Mouse (Mus musculus) lung, embryonic 16.5 days (tissue): ENCODE data around the gene Pcgf2. TPM values are rescaled to one million over a fixed set of nuclear protein-coding genes. Genes with fewer than 3 reads are reported as not detected.

Source experiments
- ATAC-seq: fragments of 200-750 bp; cut with Nextera tagmentation; 2 replicates; pipeline ENCODE4 v1.8.0; 2017; ENCODE audit warnings: low read depth, mild to moderate bottlenecking, moderate library complexity
- H3K27ac ChIP-seq: fragments of 300-500 bp; sonication (generic); 2 replicates; pipeline ENCODE4 v1.5.1; 2014; ENCODE audit warnings: mild to moderate bottlenecking, control low read depth, low read length
- H3K27me3 ChIP-seq: fragments of 300-500 bp; sonication (generic); 2 replicates; pipeline ENCODE4 v1.6.1; 2014; ENCODE audit warnings: low read depth, low read length, mixed read lengths; ENCODE audit not compliant: control insufficient read depth, insufficient read depth
- H3K36me3 ChIP-seq: fragments of 300-500 bp; sonication (generic); 2 replicates; pipeline ENCODE4 v1.6.1; 2014; ENCODE audit warnings: low read length; ENCODE audit not compliant: control insufficient read depth, insufficient read depth
- H3K4me1 ChIP-seq: fragments of 300-500 bp; sonication (generic); replicated peaks from 2 replicates; pipeline ENCODE4 v1.6.1; 2014; ENCODE audit warnings: low read length, mixed read lengths; ENCODE audit not compliant: control insufficient read depth, insufficient read depth
- H3K4me2 ChIP-seq: fragments of 300-500 bp; sonication (generic); 2 replicates; pipeline ENCODE4 v1.6.1; 2014; ENCODE audit warnings: low read depth, low read length, control low read depth
- H3K4me3 ChIP-seq: fragments of 300-500 bp; sonication (generic); 2 replicates; pipeline ENCODE4 v1.5.1; 2014; ENCODE audit warnings: mild to moderate bottlenecking, low read length, control low read depth
- H3K9ac ChIP-seq: fragments of 300-500 bp; sonication (generic); 2 replicates; pipeline ENCODE4 v1.6.1; 2014; ENCODE audit warnings: low read length, control low read depth
- H3K9me3 ChIP-seq: fragments of 300-500 bp; sonication (generic); 2 replicates; pipeline ENCODE4 v1.6.1; 2016; ENCODE audit warnings: low read length; ENCODE audit not compliant: control insufficient read depth
- WGBS: fragments of 180-500 bp; shearing (Covaris S2); extraction: QIAGEN DNeasy Blood & Tissue Kit; methylation state at CpG from one replicate; pipeline ENCODE4 v1.1.7; 2014; 5-methylcytosine and 5-hydroxymethylcytosine counted together
- polyA plus RNA-seq: library from polyadenylated mRNA; unstranded; fragments of >200 nt; fragmentation: Nextera tagmentation; extraction: Ambion mirVana; gene quantifications from 2 replicates; pipeline ENCODE4 v1.2.1, GENCODE M21; 2015

Gene Pcgf2
- 16.2 and 16.5 TPM in 2 replicates for polyA plus RNA-seq

DNA sequence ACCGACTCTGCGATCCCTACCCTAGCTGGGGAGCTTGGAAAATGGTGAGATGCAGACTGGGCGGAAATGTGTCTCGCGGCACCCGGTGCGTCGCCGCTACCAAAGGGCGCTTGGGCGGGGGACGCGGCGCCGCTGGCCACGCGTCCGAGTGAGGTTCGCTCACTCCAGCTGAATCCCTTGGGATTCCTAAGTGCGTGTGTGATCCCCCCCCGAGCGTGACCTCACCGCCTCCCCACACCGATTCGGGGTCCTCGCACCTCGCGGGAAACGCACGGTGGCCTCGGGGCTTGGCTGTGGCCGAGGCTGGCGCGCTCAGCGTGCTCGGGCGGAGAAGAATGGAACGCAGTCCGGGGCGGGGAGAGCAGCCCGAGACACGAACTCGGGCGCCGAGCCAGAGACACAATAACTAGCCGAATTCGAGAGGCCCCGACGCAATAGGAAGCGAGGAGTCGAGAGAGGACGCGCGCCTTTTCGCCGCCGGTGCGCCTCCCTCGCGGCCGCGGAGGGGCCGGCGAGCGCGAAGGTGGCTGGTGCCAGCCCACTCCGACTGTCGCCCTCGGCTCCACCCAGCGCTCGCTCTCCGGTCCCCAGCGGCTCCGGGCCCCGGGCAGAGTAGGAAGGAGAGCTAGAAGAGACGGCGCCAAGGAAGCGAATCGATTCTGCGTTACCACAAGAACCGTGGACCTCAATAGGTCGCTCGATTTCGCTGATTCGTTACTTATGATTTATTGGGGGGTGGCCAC is at the start of gene Pcgf2:
Gene Pcgf2 (minus strand): TSS at position 495 of the 743 bp plus-strand sequence.
- no peaks in the 10 kb centered on the region for H3K9me3 ChIP-seq
- peak within 1 kb of the TSS; percentile 66 for H3K4me3 ChIP-seq
- H3K27me3 ChIP-seq: no peaks in the 10 kb centered on the region
- peaks cover 53% of the 10 kb centered on the region for H3K4me1 ChIP-seq
- H3K36me3 ChIP-seq: no peaks in the 10 kb centered on the region
- H3K9ac ChIP-seq: peak within 1 kb of the TSS; percentile 88
- H3K27ac ChIP-seq: peak within 1 kb of the TSS; percentile 100
- H3K4me2 ChIP-seq: peak within 1 kb of the TSS; percentile 90
- peak; percentile 32 for ATAC-seq
- WGBS: under 1% methylated on average over 85 of the region's 85 CpGs

DNA sequence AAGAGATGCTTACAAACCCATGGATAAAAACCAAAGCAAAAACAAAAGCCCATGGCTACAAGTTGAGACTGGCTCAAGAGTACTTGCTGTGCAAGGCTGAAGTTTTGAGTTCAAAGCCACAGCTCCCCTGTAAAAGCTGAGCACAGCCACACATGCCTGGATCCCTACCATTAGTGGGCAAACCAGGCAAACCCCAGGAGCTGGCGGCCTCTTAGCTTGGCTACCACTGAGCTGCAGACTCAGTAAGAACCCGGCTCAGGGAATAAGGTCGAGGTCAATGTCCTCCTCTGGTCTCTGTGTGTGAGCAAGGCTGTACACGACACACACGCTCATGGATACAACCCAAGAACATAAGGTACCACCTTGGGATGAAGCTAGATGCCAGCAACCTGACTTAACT is 48.2 kb upstream of the Pcgf2 start:
- Histone ChIP-seq H3K4me3 (no peak overlapping the region), H3K27me3 (no peaks in the 10 kb centered on the region), H3K4me2 (no peak overlapping the region), H3K27ac (no peak overlapping the region), H3K9ac (no peak overlapping the region), H3K36me3 (peaks cover 31% of the 10 kb centered on the region), H3K9me3 (no peaks in the 10 kb centered on the region), H3K4me1 (peaks cover 1% of the 10 kb centered on the region)
- WGBS: 80% methylated on average over 5 of the region's 5 CpGs
- no peak for ATAC-seq

DNA sequence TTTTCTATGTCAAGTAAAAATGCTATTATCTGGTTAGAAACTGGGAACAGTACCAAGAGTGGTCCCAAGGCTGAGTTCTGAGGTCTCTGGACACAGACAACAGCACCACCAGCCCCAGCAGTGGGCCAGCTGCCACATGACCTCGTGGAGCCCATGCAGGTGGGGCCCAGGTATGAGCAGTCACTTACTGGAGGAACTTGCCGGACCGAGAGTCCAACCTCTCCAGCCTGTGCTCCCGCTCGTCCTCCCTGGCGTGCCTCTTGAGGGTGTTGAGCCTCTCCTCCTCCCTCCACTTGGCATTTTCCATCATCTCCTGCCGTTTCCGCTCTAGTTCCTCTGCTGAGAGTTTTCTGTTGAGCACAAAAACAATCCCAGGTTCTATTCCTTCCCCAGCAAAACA is 47.5 kb upstream of the Pcgf2 start:
- WGBS: 84% methylated on average over 8 of the region's 8 CpGs
- ATAC-seq: no peak
- H3K36me3 ChIP-seq: peaks cover 27% of the 10 kb centered on the region

DNA sequence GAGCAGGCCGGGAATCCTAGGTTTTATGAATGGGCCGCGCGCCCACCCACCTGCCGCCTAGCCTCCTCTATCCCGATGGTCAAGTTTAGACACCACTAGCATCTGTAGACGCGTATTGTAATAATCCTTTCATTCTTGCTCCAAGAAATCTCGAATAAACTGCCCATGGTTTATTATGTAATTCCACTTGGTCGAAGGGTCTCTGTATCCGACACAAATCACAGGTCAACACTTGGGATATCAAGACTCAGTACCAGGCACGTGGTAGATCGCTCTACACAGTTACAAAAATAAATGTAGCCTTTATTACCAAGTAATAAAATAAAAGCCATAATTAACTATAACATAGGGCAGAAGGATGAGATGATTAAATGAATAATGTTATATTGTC is 45.0 kb upstream of the Pcgf2 start:
- Histone ChIP-seq H3K4me1 (peaks cover 15% of the 10 kb centered on the region), H3K4me2 (peak overlapping the region; percentile 73), H3K27me3 (no peaks in the 10 kb centered on the region), H3K27ac (no peak overlapping the region), H3K4me3 (peak overlapping the region; percentile 86), H3K36me3 (peaks cover 11% of the 10 kb centered on the region), H3K9me3 (no peaks in the 10 kb centered on the region), H3K9ac (no peak overlapping the region)
- ATAC-seq: no peak
- WGBS: 9% methylated on average over 13 of the region's 13 CpGs

More for the DNA sequence above, 47.5 kb upstream of the Pcgf2 start:
- Histone ChIP-seq H3K4me1 (peaks cover 9% of the 10 kb centered on the region), H3K27ac (no peak overlapping the region), H3K4me2 (no peak overlapping the region), H3K9me3 (no peaks in the 10 kb centered on the region), H3K4me3 (no peak overlapping the region), H3K9ac (no peak overlapping the region), H3K27me3 (no peaks in the 10 kb centered on the region)

DNA sequence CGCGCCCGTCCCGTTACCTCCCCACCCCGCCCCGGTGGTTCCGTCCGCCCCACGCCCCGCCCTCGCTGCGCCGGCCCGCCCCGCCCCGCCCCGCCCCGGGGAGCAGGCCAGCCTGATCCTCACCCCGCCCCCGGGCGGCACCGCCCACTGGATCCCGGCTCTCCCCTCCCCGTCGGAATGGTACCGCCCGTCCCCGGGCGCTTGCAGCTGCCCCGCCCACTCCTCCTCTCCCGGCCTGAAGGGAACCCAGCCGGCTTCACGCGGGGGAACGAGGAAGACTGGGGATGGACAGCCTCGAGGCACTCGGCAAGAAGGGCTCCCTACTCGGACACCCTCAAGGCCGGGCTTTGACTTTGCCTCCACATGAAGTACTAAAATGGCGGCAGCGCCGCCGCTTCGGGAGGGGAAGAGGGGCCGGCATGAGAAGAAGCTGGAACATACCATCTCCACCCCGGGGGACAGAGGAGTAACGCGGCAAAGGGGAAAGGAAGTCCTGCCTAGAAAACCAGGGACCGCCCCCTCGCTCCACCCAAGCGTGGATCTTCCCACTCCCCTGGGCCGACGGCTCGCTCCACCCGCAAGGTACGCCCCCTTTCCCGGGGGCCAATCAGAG is 44.5 kb upstream of the Pcgf2 start:
- H3K9ac ChIP-seq: peak overlapping the region; percentile 95
- peak overlapping the region; percentile 73 for H3K4me2 ChIP-seq
- under 1% methylated on average over 32 of the region's 57 CpGs for WGBS
- H3K4me3 ChIP-seq: peak overlapping the region; percentile 86
- H3K36me3 ChIP-seq: peaks cover 8% of the 10 kb centered on the region
- peak overlapping the region; percentile 96 for H3K27ac ChIP-seq
- H3K4me1 ChIP-seq: peaks cover 15% of the 10 kb centered on the region
- ATAC-seq: peak; percentile 97
- H3K9me3 ChIP-seq: no peaks in the 10 kb centered on the region
- H3K27me3 ChIP-seq: no peaks in the 10 kb centered on the region

DNA sequence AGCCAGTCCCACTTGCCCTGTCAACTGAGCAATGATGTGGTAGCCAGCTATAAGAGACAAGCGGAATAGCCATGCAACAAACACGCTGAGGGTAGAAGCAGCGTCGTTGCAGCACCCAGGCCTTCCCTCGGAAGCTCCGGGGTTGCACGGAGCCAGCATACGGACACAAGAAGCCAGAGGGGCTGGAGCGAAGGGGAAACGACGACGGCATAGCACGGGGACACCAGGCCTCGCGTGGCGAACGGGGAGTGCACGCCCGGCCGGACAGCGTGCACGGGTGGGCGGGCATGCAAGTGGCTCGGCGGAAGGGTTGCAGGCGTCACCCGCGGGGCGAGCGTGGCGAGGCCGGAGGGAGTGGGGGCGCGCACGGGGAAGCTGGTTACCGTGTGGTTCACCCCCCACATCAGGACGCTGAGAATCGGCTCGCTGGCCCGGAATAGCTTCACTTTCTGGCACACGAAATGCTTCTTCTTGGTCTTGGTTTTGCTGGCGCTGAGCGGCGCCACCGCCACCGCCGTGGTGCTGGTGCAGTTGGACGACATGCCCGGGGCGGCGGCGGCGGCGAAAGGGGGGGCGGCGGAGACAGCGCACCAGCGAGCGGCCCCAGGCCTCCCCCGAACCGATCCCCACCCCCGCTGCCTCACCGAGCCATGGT is 43.9 kb upstream of the Pcgf2 start, which contains the start of gene Pip4k2b:
Gene Pip4k2b (minus strand): TSS at position 642 of the 655 bp plus-strand sequence.
- Histone ChIP-seq H3K4me3 (peak within 1 kb of the TSS; percentile 86), H3K9me3 (no peaks in the 10 kb centered on the region), H3K4me1 (peaks cover 15% of the 10 kb centered on the region), H3K36me3 (peaks cover 9% of the 10 kb centered on the region), H3K9ac (peak within 1 kb of the TSS; percentile 95), H3K27me3 (no peaks in the 10 kb centered on the region), H3K4me2 (peak within 1 kb of the TSS; percentile 80), H3K27ac (peak within 1 kb of the TSS; percentile 96)
- under 1% methylated on average over 61 of the region's 63 CpGs for WGBS
- peak; percentile 27 for ATAC-seq

DNA sequence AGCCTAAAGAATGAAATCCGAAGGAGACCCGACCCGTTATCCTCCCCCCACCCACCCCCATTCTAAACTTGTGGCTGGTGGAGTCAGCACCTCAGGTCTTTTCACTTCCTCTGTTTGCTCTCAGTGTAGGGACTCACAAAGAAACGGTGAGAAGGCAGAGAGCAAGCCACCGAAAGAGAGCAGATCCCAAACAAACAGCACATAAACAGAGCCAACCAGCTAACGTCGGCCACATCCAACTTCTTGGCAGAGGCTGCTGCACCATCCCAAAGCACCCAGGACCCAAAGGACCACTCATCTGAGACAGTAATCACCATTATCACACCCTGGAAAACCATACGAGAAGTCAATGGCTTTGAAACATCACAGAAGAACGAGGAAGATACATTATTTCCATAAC is 43.1 kb upstream of the Pcgf2 start:
- 10% methylated on average over 9 of the region's 9 CpGs for WGBS
- Histone ChIP-seq H3K27me3 (no peaks in the 10 kb centered on the region), H3K4me2 (peak overlapping the region; percentile 80), H3K9ac (peak overlapping the region; percentile 78), H3K36me3 (peaks cover 13% of the 10 kb centered on the region), H3K9me3 (no peaks in the 10 kb centered on the region), H3K27ac (peak overlapping the region; percentile 84; the same call in 1 of the 2 replicates), H3K4me3 (peak overlapping the region; percentile 86), H3K4me1 (peaks cover 15% of the 10 kb centered on the region)
- no peak for ATAC-seq

DNA sequence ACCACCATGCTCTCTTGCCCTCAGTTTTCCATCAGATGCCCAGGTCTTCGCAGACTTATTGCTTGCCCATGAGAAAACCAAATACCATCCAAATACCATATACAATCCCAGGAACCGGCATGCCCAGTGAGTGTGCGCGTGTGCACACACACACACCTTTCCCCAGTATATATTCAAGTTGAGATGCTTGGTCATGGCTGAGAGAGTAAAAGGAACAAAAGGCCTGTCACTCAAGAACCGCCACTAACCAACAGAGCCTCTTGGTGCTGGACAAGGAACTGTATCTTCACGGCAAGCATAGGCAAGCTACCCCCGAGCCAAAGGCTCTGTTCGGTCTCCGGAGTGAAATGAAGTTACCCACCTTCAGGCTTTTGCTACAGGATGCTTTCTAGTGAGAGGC is 42.3 kb upstream of the Pcgf2 start:
- WGBS: 83% methylated on average over 9 of the region's 9 CpGs
- H3K36me3 ChIP-seq: peaks cover 9% of the 10 kb centered on the region
- no peak for ATAC-seq
- no peaks in the 10 kb centered on the region for H3K27me3 ChIP-seq
- peaks cover 15% of the 10 kb centered on the region for H3K4me1 ChIP-seq
- H3K27ac ChIP-seq: no peak overlapping the region
- H3K4me2 ChIP-seq: peak overlapping the region; percentile 80
- H3K9ac ChIP-seq: peak overlapping the region; percentile 78
- H3K9me3 ChIP-seq: no peaks in the 10 kb centered on the region
- peak overlapping the region; percentile 86; the same call in 1 of the 2 replicates for H3K4me3 ChIP-seq

DNA sequence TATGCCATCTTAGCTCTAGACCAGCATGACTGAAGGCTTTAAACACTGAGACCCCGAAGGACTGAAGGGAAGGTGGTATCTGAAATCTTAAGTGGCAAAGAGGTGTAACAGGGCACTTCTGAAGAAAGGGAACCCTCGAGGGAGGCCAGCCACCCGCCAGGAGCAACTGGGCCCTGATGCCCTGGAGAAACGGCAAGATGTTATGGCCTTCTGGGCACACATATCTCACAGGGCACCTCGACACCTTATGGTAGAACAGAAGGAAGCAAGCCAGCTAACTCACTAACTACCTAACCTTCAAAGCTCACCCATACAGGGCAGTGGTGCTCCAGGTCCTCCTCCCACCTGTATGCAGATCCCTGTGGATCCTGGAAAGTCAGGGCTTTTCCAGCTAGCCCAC is 41.9 kb upstream of the Pcgf2 start:
- peak overlapping the region; percentile 32; the same call in 1 of the 2 replicates for H3K9ac ChIP-seq
- no peak overlapping the region for H3K27ac ChIP-seq
- no peak overlapping the region for H3K4me2 ChIP-seq
- no peaks in the 10 kb centered on the region for H3K27me3 ChIP-seq
- 89% methylated on average over 5 of the region's 5 CpGs for WGBS
- H3K4me3 ChIP-seq: no peak overlapping the region
- H3K36me3 ChIP-seq: peaks cover 5% of the 10 kb centered on the region; the same call in 1 of the 2 replicates
- no peak for ATAC-seq
- no peaks in the 10 kb centered on the region for H3K9me3 ChIP-seq
- H3K4me1 ChIP-seq: peaks cover 15% of the 10 kb centered on the region
